Mouse (Mus musculus) ovary, postnatal 14 days (tissue): ENCODE measurements around the gene Arhgap19.

Experiments
- DNase-seq: peaks from one replicate; pipeline ENCODE4 v3.0.0; 2022; ENCODE audit warnings: low spot score

The Arhgap19 gene

GRCm38 (mm10) chr19:41738896-41739295 is 63.0 kb downstream of the Arhgap19 start:
- DNase-seq: no peak

GRCm38 (mm10) chr19:41738429-41738805 is 63.4 kb downstream of the Arhgap19 start:
- no peak for DNase-seq

GRCm38 (mm10) chr19:41737657-41738428 is 64.0 kb downstream of the Arhgap19 start:
- DNase-seq: no peak

GRCm38 (mm10) chr19:41734685-41735084 is 67.2 kb downstream of the Arhgap19 start:
- DNase-seq: no peak

GRCm38 (mm10) chr19:41725491-41725890 is 76.4 kb downstream of the Arhgap19 start:
- DNase-seq: no peak

- no peak for DNase-seq
Measured at GRCm38 (mm10) chr19:41724831-41725470, 76.9 kb downstream of the Arhgap19 start.

GRCm38 (mm10) chr19:41723337-41723736 is 78.5 kb downstream of the Arhgap19 start:
- no peak for DNase-seq

GRCm38 (mm10) chr19:41719436-41719835 is 82.4 kb downstream of the Arhgap19 start:
- DNase-seq: no peak
